Mouse (Mus musculus): ENCODE measurements around the gene AC129217.1. TPM values are rescaled to one million over a fixed set of nuclear protein-coding genes. Genes with fewer than 3 reads are reported as not detected.
A peak's percentile ranks its signal among the peaks of the same experiment; 100 is the strongest.
"Not testable (repeated sequence)": the region's sequence is repeated elsewhere in the genome, so short reads cannot be mapped to it uniquely, and the experiment has no call there.

The AC129217.1 gene
- polyA plus RNA-seq, 1 experiment from 2014 or later = not detected

DNA sequence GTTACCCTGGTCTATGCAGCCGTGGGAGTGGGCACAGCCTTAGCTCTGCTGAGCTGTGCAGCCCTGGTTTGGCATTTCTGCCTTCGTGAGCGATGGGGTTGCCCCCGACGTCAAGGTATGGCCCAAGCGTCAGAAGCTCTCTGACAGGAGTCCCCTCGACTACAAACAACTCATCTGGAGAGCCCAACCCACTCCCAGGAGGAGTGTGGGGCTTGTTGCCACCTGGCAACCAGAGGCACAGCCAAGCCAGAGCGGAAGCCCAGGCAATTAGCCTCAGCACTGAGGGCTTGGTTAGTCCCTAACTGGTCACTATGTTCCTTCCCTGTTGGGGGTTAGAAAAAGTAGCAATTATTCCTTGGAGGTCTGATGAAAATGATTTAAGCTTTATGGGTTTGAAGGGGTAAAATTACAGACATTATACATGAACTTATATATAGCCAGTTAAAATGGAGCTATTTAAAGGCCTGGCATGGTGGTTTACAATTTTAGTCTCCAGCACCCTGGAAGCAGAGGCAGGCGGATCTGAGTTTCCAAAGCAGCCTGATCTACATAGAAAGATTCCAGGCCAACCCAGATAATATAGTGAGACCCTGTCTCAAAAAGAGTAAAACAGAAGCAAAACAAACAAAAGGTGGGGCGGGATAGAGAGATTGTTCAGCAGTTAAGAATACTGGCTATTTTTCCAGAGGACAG lies 22.8 kb downstream of the AC129217.1 start:
- Histone ChIP-seq H3K27me3 (replicated peaks) (no peaks in the 10 kb centered on the region; the same call in 1 of the 2 replicates), H3K4me3 (no peak overlapping the region), H3K9me3 (no peaks in the 10 kb centered on the region), H3K36me3 (peaks cover 17% of the 10 kb centered on the region), H3K9ac (no peak overlapping the region), H3K4me2 (replicated peaks) (no peak overlapping the region), H3K4me1 (no peaks in the 10 kb centered on the region), H3K27ac (no peak overlapping the region)
- ATAC-seq (ENCODE audit: low FRiP score, low read depth) = no peak
- 63% methylated on average over 10 of the region's 10 CpGs for WGBS

DNA sequence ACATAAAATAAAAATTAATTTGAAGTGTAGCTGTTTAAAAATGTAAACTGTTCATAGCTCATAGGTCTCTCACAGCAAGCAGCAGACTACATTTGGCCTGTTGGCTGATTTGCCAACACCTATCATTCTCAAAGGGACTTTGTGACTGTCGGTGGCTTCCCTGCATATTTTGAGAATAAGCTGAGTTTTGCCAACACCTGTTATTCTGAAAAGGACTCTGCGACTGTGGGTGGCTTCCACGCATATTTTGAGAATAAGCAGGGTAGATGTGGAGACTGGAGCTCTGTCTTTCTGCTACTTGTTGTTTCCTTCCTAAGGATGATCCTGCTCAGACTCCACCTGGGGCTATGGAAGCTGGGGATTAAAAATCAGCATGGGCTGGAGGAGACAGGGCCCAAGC lies 23.5 kb downstream of the AC129217.1 start:
- no peaks in the 10 kb centered on the region; the same call in 1 of the 2 replicates for H3K27me3 ChIP-seq (replicated peaks)
- ATAC-seq (ENCODE audit: low FRiP score, low read depth) = no peak
- no peak overlapping the region for H3K4me2 ChIP-seq (replicated peaks)
- peaks cover 11% of the 10 kb centered on the region; the same call in 1 of the 2 replicates for H3K36me3 ChIP-seq
- H3K27ac ChIP-seq = no peak overlapping the region
- no peaks in the 10 kb centered on the region for H3K9me3 ChIP-seq
- no peak overlapping the region for H3K4me3 ChIP-seq
- no peak overlapping the region for H3K9ac ChIP-seq
- no peaks in the 10 kb centered on the region for H3K4me1 ChIP-seq
- WGBS = 82% methylated on average over 3 of the region's 3 CpGs

GRCm38 (mm10) chr19:8857689-8858088 lies 28.1 kb downstream of the AC129217.1 start:
- no peak overlapping the region for H3K4me3 ChIP-seq
- WGBS = 40% methylated on average over 4 of the region's 4 CpGs
- H3K4me2 ChIP-seq (replicated peaks) = no peak overlapping the region
- no peak overlapping the region for H3K9ac ChIP-seq
- no peaks in the 10 kb centered on the region for H3K4me1 ChIP-seq
- no peak overlapping the region for H3K27ac ChIP-seq
- no peaks in the 10 kb centered on the region for H3K36me3 ChIP-seq
- no peaks in the 10 kb centered on the region for H3K27me3 ChIP-seq (replicated peaks)
- no peaks in the 10 kb centered on the region for H3K9me3 ChIP-seq
- no peak for ATAC-seq (ENCODE audit: low FRiP score, low read depth)

DNA sequence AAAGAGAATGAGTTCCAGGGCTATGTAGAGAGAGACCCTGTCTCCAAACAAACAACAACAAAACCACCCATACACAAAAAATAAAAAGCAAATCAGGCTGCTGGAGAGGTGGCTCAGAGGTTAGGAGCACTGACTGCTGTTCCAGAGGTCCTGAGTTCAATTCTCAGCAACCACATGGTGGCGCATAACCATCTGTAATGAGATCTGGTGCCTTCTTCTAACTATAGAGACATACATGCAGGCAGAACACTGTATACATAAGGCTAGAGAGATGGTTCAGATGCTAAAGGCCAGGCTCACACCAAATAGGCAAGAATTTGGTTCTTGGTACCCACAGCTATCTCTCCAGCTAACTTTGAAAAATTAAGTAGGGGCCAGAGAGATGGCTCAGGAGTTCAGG lies 29.4 kb downstream of the AC129217.1 start:
- Histone ChIP-seq H3K9ac (no peak overlapping the region), H3K4me2 (replicated peaks) (no peak overlapping the region), H3K36me3 (no peaks in the 10 kb centered on the region), H3K4me3 (no peak overlapping the region), H3K9me3 (no peaks in the 10 kb centered on the region), H3K4me1 (no peaks in the 10 kb centered on the region), H3K27me3 (replicated peaks) (no peaks in the 10 kb centered on the region), H3K27ac (no peak overlapping the region)
- no peak for ATAC-seq (ENCODE audit: low FRiP score, low read depth)
- WGBS = 24% methylated on average over 1 of the region's 1 CpGs

DNA sequence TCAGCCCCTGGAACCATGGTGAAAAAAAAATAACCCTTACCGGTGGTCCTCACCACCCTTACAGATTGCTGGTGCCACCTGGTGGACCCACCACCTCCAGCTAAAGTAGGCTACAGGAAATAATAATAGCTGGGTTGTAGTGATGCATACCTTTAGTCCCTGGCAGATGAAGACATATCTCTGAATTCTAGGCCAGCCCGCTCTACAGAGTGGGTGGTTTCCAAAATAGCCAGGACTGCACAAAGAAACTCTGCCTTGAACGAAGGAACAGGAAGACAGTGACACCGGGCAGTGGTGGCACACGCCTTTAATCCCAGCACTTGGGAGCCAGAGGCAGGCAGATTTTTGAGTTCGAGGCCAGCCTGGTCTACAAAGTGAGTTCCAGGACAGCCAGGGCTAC lies 34.7 kb downstream of the AC129217.1 start:
- no peaks in the 10 kb centered on the region for H3K27me3 ChIP-seq (replicated peaks)
- H3K36me3 ChIP-seq = no peaks in the 10 kb centered on the region
- H3K9me3 ChIP-seq = no peaks in the 10 kb centered on the region
- no peak overlapping the region for H3K27ac ChIP-seq
- no peak overlapping the region for H3K4me2 ChIP-seq (replicated peaks)
- no peaks in the 10 kb centered on the region for H3K4me1 ChIP-seq
- no peak for ATAC-seq (ENCODE audit: low FRiP score, low read depth)
- WGBS = 82% methylated on average over 6 of the region's 6 CpGs
- no peak overlapping the region for H3K4me3 ChIP-seq
- no peak overlapping the region for H3K9ac ChIP-seq

- H3K4me3 ChIP-seq = peak overlapping the region; percentile 79; the same call in 1 of the 2 replicates
- H3K27ac ChIP-seq; H3K9me3 ChIP-seq; H3K4me1 ChIP-seq; H3K27me3 ChIP-seq (replicated peaks); H3K9ac ChIP-seq; ATAC-seq (ENCODE audit: low FRiP score, low read depth): not testable (repeated sequence)
- peaks cover 22% of the 10 kb centered on the region for H3K36me3 ChIP-seq
- 70% methylated on average over 3 of the region's 3 CpGs for WGBS
- peak overlapping the region; percentile 92 for H3K4me2 ChIP-seq (replicated peaks)
Observed at GRCm38 (mm10) chr19:8870381-8870780, 40.8 kb downstream of the AC129217.1 start.

- Histone ChIP-seq H3K4me1 (peaks cover 9% of the 10 kb centered on the region), H3K4me3 (peak overlapping the region; percentile 79), H3K27me3 (replicated peaks) (no peaks in the 10 kb centered on the region), H3K36me3 (peaks cover 27% of the 10 kb centered on the region), H3K4me2 (replicated peaks) (peak overlapping the region; percentile 92), H3K27ac (peak overlapping the region; percentile 23; the same call in 1 of the 2 replicates), H3K9ac (peak overlapping the region; percentile 96), H3K9me3 (no peaks in the 10 kb centered on the region)
- peak; percentile 51 for ATAC-seq (ENCODE audit: low FRiP score, low read depth)
- 64% methylated on average over 9 of the region's 9 CpGs for WGBS
Observed at GRCm38 (mm10) chr19:8870838-8871237, 41.3 kb downstream of the AC129217.1 start.

GRCm38 (mm10) chr19:8871267-8872186 lies 42.0 kb downstream of the AC129217.1 start, which contains the start of gene Ubxn1:
Gene Ubxn1, plus strand, starts transcription at chr19:8871496.
- H3K27me3 ChIP-seq (replicated peaks) = no peaks in the 10 kb centered on the region
- peak within 1 kb of the TSS; percentile 96 for H3K9ac ChIP-seq
- WGBS = under 1% methylated on average over 59 of the region's 59 CpGs
- peak within 1 kb of the TSS; percentile 79 for H3K4me3 ChIP-seq
- peaks cover 33% of the 10 kb centered on the region for H3K36me3 ChIP-seq
- H3K4me1 ChIP-seq = peaks cover 9% of the 10 kb centered on the region
- H3K4me2 ChIP-seq (replicated peaks) = peak within 1 kb of the TSS; percentile 92
- peak within 1 kb of the TSS; percentile 33; the same call in 1 of the 2 replicates for H3K27ac ChIP-seq
- ATAC-seq (ENCODE audit: low FRiP score, low read depth) = peak; percentile 97
- no peaks in the 10 kb centered on the region for H3K9me3 ChIP-seq

DNA sequence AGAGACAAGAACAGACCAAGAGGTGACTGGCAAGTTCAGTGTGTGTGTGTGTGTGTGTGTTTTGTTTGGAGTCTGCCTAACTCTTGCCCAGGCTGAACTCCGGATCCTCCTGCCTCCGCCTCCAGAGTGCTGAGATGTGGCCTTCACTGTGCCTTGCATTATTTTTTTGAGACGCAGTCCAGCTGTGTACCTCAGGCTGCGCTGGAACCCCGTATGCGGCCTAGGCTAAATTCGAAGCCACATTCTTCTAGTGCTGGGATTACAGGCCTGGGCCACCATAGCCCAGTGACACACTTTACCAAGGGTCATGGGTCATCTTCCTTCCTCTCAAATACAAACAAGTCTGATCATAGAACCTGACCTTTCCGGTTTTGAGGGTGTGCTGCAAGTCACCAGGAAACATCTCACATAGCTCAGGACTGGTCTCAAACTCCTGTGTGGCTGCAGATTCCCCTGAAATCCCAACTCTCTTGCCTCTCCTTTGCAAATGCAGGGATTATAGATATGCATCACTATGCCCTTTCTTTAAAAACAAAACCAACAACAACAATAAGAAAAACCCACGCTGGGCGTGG lies 42.8 kb downstream of the AC129217.1 start:
- Histone ChIP-seq H3K27ac (0 out of 2 replicates have a peak overlapping the region, but pooled peaks have one; percentile 33), H3K4me2 (replicated peaks) (peak overlapping the region; percentile 92)

GRCm38 (mm10) chr19:8875031-8875430 lies 45.5 kb downstream of the AC129217.1 start:
- H3K9me3 ChIP-seq = no peaks in the 10 kb centered on the region
- no peak for ATAC-seq (ENCODE audit: low FRiP score, low read depth)
- H3K27ac ChIP-seq = no peak overlapping the region
- H3K4me2 ChIP-seq (replicated peaks) = no peak overlapping the region
- H3K4me1 ChIP-seq = peaks cover 15% of the 10 kb centered on the region
- H3K36me3 ChIP-seq = peaks cover 39% of the 10 kb centered on the region
- WGBS = 94% methylated on average over 7 of the region's 7 CpGs
- no peak overlapping the region for H3K9ac ChIP-seq
- H3K27me3 ChIP-seq (replicated peaks) = no peaks in the 10 kb centered on the region
- no peak overlapping the region for H3K4me3 ChIP-seq

More for the DNA sequence above, 42.8 kb downstream of the AC129217.1 start:
- Histone ChIP-seq H3K27me3 (replicated peaks) (no peaks in the 10 kb centered on the region), H3K9ac (peak overlapping the region; percentile 96), H3K4me3 (peak overlapping the region; percentile 79), H3K4me1 (peaks cover 9% of the 10 kb centered on the region), H3K9me3 (no peaks in the 10 kb centered on the region), H3K36me3 (peaks cover 39% of the 10 kb centered on the region)
- no peak for ATAC-seq (ENCODE audit: low FRiP score, low read depth)
- 81% methylated on average over 10 of the region's 10 CpGs for WGBS

- Histone ChIP-seq H3K9ac (peak within 1 kb of the TSS; percentile 86), H3K4me2 (replicated peaks) (peak within 1 kb of the TSS; percentile 77), H3K4me3 (peak within 1 kb of the TSS; percentile 64), H3K36me3 (peaks cover 16% of the 10 kb centered on the region), H3K27me3 (replicated peaks) (no peaks in the 10 kb centered on the region), H3K27ac (peak within 1 kb of the TSS; percentile 23; the same call in 1 of the 2 replicates), H3K4me1 (0 out of 2 replicates have a peak, but pooled peaks cover 9% of the 10 kb centered on the region), H3K9me3 (no peaks in the 10 kb centered on the region)
- WGBS = under 1% methylated on average over 42 of the region's 42 CpGs
- ATAC-seq (ENCODE audit: low FRiP score, low read depth) = peak; percentile 98
Observed at GRCm38 (mm10) chr19:8880311-8881033, 50.9 kb downstream of the AC129217.1 start, which contains the start of gene Uqcc3. Gene Uqcc3, minus strand, starts transcription at chr19:8880923.
